Mouse (Mus musculus): ENCODE results near the gene Ndufaf2. TPM values are rescaled to one million over a fixed set of nuclear protein-coding genes. Genes with fewer than 3 reads are reported as not detected.

Gene Ndufaf2
- polyA plus RNA-seq, 1 experiment from 2014 or later, result 79.7 TPM

DNA sequence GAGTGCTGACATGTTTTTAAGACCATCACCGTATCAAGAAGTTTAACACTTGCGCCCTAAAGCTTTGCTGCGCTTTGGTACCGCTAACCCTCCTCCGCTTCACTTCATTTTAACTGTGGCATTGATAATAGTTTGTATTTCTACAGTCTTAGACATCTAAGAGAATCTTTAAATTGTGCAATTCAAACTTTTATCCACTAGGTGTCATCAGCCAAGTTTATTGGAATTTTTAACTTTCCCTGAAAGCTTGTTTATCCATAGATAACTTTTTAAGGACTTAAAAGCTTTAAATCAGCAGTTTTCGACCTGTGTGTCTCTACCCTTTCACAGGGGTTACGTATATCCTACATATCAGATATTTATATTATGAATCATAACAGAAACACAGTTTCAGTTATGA, 1.5 kb upstream of the Ndufaf2 start:
- H3K27ac ChIP-seq (ENCODE audit: low read depth), result no peak overlapping the region
- peak; percentile 55 for TF ChIP-seq CTCF (IDR thresholded peaks at IDR 0.05; ENCODE audit: low read depth)
- no peaks in the 10 kb centered on the region for H3K9me3 ChIP-seq (ENCODE audit: low read depth, low read length)
- H3K36me3 ChIP-seq (ENCODE audit: insufficient read depth), result peaks cover 3% of the 10 kb centered on the region; the same call in 1 of the 2 replicates
- H3K9ac ChIP-seq, result no peak overlapping the region
- H3K27me3 ChIP-seq (ENCODE audit: insufficient read depth, low read length), result no peaks in the 10 kb centered on the region
- H3K4me2 ChIP-seq, result peak overlapping the region; percentile 88
- H3K4me3 ChIP-seq (ENCODE audit: low read depth, low read length), result peak overlapping the region; percentile 78; the same call in 1 of the 2 replicates
- DNase-seq (peak; percentile 84), ATAC-seq (ENCODE audit: insufficient read depth) (no peak)
- peaks cover 4% of the 10 kb centered on the region; the same call in 1 of the 2 replicates for H3K4me1 ChIP-seq (ENCODE audit: insufficient read depth)
- WGBS, result 45% methylated on average over 7 of the region's 7 CpGs

DNA sequence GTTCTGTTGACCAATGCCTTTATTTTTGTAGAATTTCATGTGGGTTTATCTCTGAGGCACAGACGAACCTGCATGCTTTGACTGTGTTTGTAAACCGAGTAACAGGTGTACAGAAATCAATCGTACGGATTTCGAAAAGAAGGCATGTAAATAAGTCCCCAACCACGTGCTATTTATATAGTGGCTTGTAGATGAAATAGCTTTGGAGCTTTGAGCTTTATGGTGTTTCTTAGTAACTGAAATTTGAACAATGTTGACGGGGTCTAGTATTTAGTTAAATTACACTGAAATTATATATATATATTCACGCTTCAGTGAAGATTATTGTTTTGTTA, 785 bp upstream of the Ndufaf2 start:
- no peak for ATAC-seq (ENCODE audit: insufficient read depth)
- 5% methylated on average over 8 of the region's 8 CpGs for WGBS

DNA sequence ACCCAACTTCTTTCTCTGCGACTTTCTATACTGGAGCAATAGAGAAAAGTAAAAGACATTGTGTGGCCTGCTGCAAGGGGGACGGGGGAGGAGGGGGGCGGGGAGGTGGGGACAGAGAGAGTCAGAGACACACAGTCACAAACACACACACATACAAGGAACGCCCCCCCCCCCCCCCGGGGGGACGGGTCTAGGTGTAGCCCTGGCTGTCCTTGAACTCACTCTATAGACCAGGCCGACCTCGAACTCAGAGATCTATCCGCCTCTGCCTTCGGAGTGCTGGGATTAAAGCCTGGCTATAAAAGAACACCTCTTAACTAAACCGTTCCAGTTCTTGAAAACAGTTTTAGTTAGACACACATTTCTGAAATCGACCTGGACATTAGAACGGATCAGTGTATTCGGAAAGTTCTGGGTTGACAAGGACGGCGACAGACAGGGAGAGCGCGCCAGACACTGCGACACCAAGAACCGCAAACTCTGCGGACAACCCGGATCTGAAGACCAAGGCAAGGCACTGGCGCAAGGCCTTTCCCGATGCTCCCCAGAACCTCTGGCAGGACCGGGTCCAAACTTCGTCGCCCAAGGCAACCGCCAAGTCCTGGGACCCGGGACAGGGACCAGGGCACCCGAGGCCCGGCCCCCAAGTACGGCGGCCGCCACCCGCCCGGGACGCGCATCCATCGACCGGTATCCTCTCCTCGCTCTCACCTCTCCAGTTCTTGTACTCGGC, 525 bp downstream of the Ndufaf2 start:
- H3K4me1 ChIP-seq (ENCODE audit: insufficient read depth), result peaks cover 4% of the 10 kb centered on the region; the same call in 1 of the 2 replicates
- no peak for TF ChIP-seq CTCF (IDR thresholded peaks at IDR 0.05; ENCODE audit: low read depth)
- ATAC-seq (ENCODE audit: insufficient read depth) (peak; percentile 84), DNase-seq (peak; percentile 54)
- no peaks in the 10 kb centered on the region for H3K9me3 ChIP-seq (ENCODE audit: low read depth, low read length)
- H3K9ac ChIP-seq, result peak overlapping the region; percentile 67
- no peak overlapping the region for H3K27ac ChIP-seq (ENCODE audit: low read depth)
- WGBS, result 3% methylated on average over 41 of the region's 42 CpGs
- H3K27me3 ChIP-seq (ENCODE audit: insufficient read depth, low read length), result no peaks in the 10 kb centered on the region
- H3K36me3 ChIP-seq (ENCODE audit: insufficient read depth), result peaks cover 3% of the 10 kb centered on the region; the same call in 1 of the 2 replicates
- H3K4me3 ChIP-seq (ENCODE audit: low read depth, low read length), result peak overlapping the region; percentile 78
- H3K4me2 ChIP-seq, result peak overlapping the region; percentile 69

More for the DNA sequence above, 785 bp upstream of the Ndufaf2 start:
- Histone ChIP-seq H3K4me2 (peak overlapping the region; percentile 88), H3K36me3 (ENCODE audit: insufficient read depth) (peaks cover 3% of the 10 kb centered on the region; the same call in 1 of the 2 replicates), H3K27me3 (ENCODE audit: insufficient read depth, low read length) (no peaks in the 10 kb centered on the region), H3K9ac (peak overlapping the region; percentile 58), H3K9me3 (ENCODE audit: low read depth, low read length) (no peaks in the 10 kb centered on the region), H3K4me1 (ENCODE audit: insufficient read depth) (peaks cover 4% of the 10 kb centered on the region; the same call in 1 of the 2 replicates), H3K27ac (ENCODE audit: low read depth) (no peak overlapping the region), H3K4me3 (ENCODE audit: low read depth, low read length) (peak overlapping the region; percentile 78)
- no peak for DNase-seq
- no peak for TF ChIP-seq CTCF (IDR thresholded peaks at IDR 0.05; ENCODE audit: low read depth)

DNA sequence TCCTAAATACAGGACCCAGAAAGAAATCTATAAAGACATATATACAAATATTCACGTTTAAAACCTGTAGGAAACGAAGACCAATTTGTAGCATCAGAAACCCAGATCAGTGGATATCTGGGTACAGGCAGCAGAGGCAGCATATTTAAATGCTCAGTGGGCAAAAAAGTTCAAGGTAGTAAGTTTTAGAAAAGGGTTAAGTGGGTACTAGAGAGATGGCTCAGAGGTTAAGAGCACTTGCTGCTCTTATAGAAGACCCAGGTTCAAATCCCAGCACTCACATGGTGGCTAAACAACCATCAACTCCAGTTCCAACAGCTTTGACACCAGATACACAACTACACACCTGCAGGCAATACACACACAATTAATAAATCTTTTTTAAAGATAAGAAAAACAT, 1.3 kb downstream of the Ndufaf2 start:
- Histone ChIP-seq H3K27ac (ENCODE audit: low read depth) (no peak overlapping the region), H3K4me2 (peak overlapping the region; percentile 69), H3K27me3 (ENCODE audit: insufficient read depth, low read length) (no peaks in the 10 kb centered on the region), H3K4me3 (ENCODE audit: low read depth, low read length) (peak overlapping the region; percentile 78; the same call in 1 of the 2 replicates), H3K9me3 (ENCODE audit: low read depth, low read length) (no peaks in the 10 kb centered on the region), H3K4me1 (ENCODE audit: insufficient read depth) (peaks cover 4% of the 10 kb centered on the region; the same call in 1 of the 2 replicates), H3K36me3 (ENCODE audit: insufficient read depth) (peaks cover 3% of the 10 kb centered on the region; the same call in 1 of the 2 replicates), H3K9ac (no peak overlapping the region)
- DNase-seq (no peak), ATAC-seq (ENCODE audit: insufficient read depth) (no peak)
- TF ChIP-seq CTCF (IDR thresholded peaks at IDR 0.05; ENCODE audit: low read depth), result no peak
- 76% methylated on average over 2 of the region's 2 CpGs for WGBS

DNA sequence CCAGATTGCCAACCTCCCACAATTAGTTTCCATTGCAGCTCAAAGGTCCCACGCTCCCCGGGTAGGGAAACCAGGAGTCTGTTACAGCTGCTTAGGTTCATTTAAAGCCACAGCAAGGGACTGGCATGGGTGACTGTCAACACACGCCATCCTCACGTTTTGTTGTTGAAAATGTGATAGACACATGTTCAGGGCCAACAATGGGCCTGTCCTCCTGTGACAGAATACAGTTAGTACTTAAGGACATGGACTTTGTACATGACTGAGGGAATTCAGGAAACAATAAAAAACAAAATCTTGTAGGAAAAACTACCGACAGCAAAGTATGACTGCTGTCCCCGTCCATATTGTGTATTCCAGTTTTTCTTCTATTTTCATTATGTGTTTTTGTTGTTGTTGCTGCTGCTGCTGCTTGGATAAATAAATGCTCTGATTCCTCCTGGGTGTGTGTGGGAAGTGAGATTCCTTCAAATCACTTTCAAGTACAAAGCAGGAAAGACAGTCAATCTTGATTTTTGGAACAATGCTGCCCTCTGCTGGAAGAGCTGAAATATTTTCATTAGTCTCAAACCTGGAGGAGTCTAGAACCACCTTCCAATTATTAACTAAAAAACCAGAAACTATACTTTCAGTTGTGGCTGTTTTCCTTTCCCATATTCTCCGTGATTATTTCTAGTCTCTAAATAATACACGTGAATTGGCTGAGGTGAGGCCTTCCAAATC, 5.6 kb downstream of the Ndufaf2 start:
- Histone ChIP-seq H3K9ac (no peak overlapping the region), H3K36me3 (ENCODE audit: insufficient read depth) (no peaks in the 10 kb centered on the region), H3K9me3 (ENCODE audit: low read depth, low read length) (no peaks in the 10 kb centered on the region), H3K27ac (ENCODE audit: low read depth) (no peak overlapping the region), H3K4me1 (ENCODE audit: insufficient read depth) (no peaks in the 10 kb centered on the region), H3K4me2 (no peak overlapping the region), H3K27me3 (ENCODE audit: insufficient read depth, low read length) (no peaks in the 10 kb centered on the region), H3K4me3 (ENCODE audit: low read depth, low read length) (no peak overlapping the region)
- DNase-seq (peak; percentile 91), ATAC-seq (ENCODE audit: insufficient read depth) (peak; percentile 47)
- peak; percentile 73 for TF ChIP-seq CTCF (IDR thresholded peaks at IDR 0.05; ENCODE audit: low read depth)
- WGBS, result 60% methylated on average over 8 of the region's 8 CpGs

DNA sequence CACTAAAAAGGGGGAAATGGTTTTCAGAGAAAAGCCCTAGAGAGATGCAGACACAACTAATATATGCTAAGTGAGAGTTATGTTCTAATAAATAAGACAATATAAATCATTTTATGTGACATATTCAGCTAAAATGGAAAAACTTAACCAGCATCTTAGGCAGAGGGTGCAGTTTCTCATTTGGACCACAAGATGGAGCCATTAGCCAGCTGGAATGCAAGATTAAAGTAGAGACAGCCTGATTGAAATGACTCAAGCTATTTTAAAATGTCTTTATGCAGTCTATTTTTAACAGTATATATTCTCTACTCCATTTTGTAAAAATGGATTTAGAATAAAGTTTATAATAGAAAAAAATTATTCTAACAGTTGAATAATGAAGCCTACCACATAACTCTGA, 6.6 kb downstream of the Ndufaf2 start:
- peak; percentile 81 for TF ChIP-seq CTCF (IDR thresholded peaks at IDR 0.05; ENCODE audit: low read depth)
- H3K9ac ChIP-seq, result no peak overlapping the region

DNA sequence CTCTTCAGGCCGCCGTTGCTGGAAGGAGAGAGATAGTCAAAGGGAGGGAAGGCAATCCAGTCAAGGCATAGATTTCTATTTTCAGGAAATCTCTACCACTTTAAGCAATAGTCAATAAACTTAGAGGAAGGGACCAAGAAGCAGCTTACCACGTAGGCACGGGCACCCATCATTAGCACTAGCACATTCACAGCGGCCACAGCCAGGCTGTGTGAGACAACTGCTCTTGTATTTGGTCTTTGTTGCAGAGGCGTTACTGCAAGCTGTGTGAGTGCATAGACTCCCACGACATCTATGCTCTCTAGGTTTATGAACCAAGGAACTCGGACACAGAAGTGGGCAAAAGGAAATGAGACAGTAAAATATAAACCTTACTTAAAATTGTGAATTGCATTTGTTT, 14.3 kb downstream of the Ndufaf2 start:
- no peak for TF ChIP-seq CTCF (IDR thresholded peaks at IDR 0.05; ENCODE audit: low read depth)
- WGBS, result 90% methylated on average over 8 of the region's 8 CpGs
- no peak overlapping the region for H3K27ac ChIP-seq (ENCODE audit: low read depth)
- H3K4me1 ChIP-seq (ENCODE audit: insufficient read depth), result no peaks in the 10 kb centered on the region
- H3K4me2 ChIP-seq, result no peak overlapping the region
- H3K9ac ChIP-seq, result no peak overlapping the region
- no peaks in the 10 kb centered on the region for H3K9me3 ChIP-seq (ENCODE audit: low read depth, low read length)
- ATAC-seq (ENCODE audit: insufficient read depth), result no peak
- no peak for DNase-seq
- H3K36me3 ChIP-seq (ENCODE audit: insufficient read depth), result no peaks in the 10 kb centered on the region
- no peak overlapping the region for H3K4me3 ChIP-seq (ENCODE audit: low read depth, low read length)
- H3K27me3 ChIP-seq (ENCODE audit: insufficient read depth, low read length), result no peaks in the 10 kb centered on the region

More for the DNA sequence above, 6.6 kb downstream of the Ndufaf2 start:
- ATAC-seq (ENCODE audit: insufficient read depth) (no peak), DNase-seq (peak; percentile 75)
- H3K4me1 ChIP-seq (ENCODE audit: insufficient read depth), result no peaks in the 10 kb centered on the region
- H3K27ac ChIP-seq (ENCODE audit: low read depth), result no peak overlapping the region
- H3K4me3 ChIP-seq (ENCODE audit: low read depth, low read length), result no peak overlapping the region
- H3K9me3 ChIP-seq (ENCODE audit: low read depth, low read length), result no peaks in the 10 kb centered on the region
- H3K27me3 ChIP-seq (ENCODE audit: insufficient read depth, low read length), result no peaks in the 10 kb centered on the region
- no peak overlapping the region for H3K4me2 ChIP-seq
- no peaks in the 10 kb centered on the region for H3K36me3 ChIP-seq (ENCODE audit: insufficient read depth)

Measured in lung, embryonic 14.5 days (tissue).